Mouse (Mus musculus): ENCODE data around the gene Vav3. TPM values are rescaled to one million over a fixed set of nuclear protein-coding genes. Genes with fewer than 3 reads are reported as not detected.

Vav3 gene
- total RNA-seq, 2 experiments from 2014 or later: 0.94 to 2.6 TPM

- no peak for DNase-seq
- H3K27ac ChIP-seq: no peak overlapping the region
- TF ChIP-seq CTCF (IDR thresholded peaks at IDR 0.05): no peak
- H3K4me3 ChIP-seq: no peak overlapping the region
- intact Hi-C loops (cut with DNase I): loop anchor here (5.0 kb wide), 2 partner anchors 201 to 376 kb away; no protein-coding TSS in a partner anchor
These were observed 391.3 kb downstream of the Vav3 start for GRCm38 (mm10) chr3:109731592-109732230.

GRCm38 (mm10) chr3:109732327-109733182 is 392.1 kb downstream of the Vav3 start:
- peak; percentile 71 for TF ChIP-seq CTCF (IDR thresholded peaks at IDR 0.05)
- H3K27ac ChIP-seq: no peak overlapping the region
- peak; percentile 20 for DNase-seq
- no peak overlapping the region for H3K4me3 ChIP-seq
- intact Hi-C loops (cut with DNase I): loop anchor here (5.0 kb wide), 2 partner anchors 200 to 375 kb away; no protein-coding TSS in a partner anchor

Other genes starting within 250 kb of the Vav3 start
- 1 to 10 TPM; 2.8 to 4.9 TPM for gene Slc25a24, start 217.5 kb upstream of the Vav3 start, total RNA-seq (2021)

Measured in gastrocnemius, adult 2 months (tissue).